Mouse (Mus musculus): ENCODE measurements around the gene Angpt4.

Angpt4 gene

GRCm38 (mm10) chr2:151964052-151964451 lies 53.0 kb downstream of the Angpt4 start:
- no peak for DNase-seq

- no peak for DNase-seq
Observed at GRCm38 (mm10) chr2:151967176-151967750, 56.3 kb downstream of the Angpt4 start.

- DNase-seq, result no peak
Observed at GRCm38 (mm10) chr2:151967792-151968191, 56.8 kb downstream of the Angpt4 start.

- no peak for DNase-seq
Observed at GRCm38 (mm10) chr2:151968451-151968850, 57.4 kb downstream of the Angpt4 start.

- DNase-seq, result no peak
Observed at GRCm38 (mm10) chr2:151968986-151969385, 58.0 kb downstream of the Angpt4 start.

GRCm38 (mm10) chr2:151969396-151969795 lies 58.4 kb downstream of the Angpt4 start:
- DNase-seq, result no peak

GRCm38 (mm10) chr2:151970191-151971172 lies 59.5 kb downstream of the Angpt4 start:
- DNase-seq, result peak; percentile 88

GRCm38 (mm10) chr2:151971748-151972147 lies 60.7 kb downstream of the Angpt4 start:
- DNase-seq, result no peak

GRCm38 (mm10) chr2:151972880-151973594 lies 62.0 kb downstream of the Angpt4 start:
- no peak for DNase-seq

- peak; percentile 85 for DNase-seq
Observed at GRCm38 (mm10) chr2:151973595-151974562, 62.9 kb downstream of the Angpt4 start.

- no peak for DNase-seq
Observed at GRCm38 (mm10) chr2:151975295-151975694, 64.3 kb downstream of the Angpt4 start.

- DNase-seq, result peak; percentile 86
Observed at GRCm38 (mm10) chr2:151976067-151976466, 65.1 kb downstream of the Angpt4 start.

- DNase-seq, result no peak
Observed at GRCm38 (mm10) chr2:151977689-151978440, 66.9 kb downstream of the Angpt4 start.

GRCm38 (mm10) chr2:151978494-151978893 lies 67.5 kb downstream of the Angpt4 start:
- no peak for DNase-seq

GRCm38 (mm10) chr2:151979470-151980354 lies 68.7 kb downstream of the Angpt4 start, which contains the start of gene Fam110a:
Gene Fam110a (minus strand): TSS chr2:151980219.
- peak; percentile 94 for DNase-seq

GRCm38 (mm10) chr2:151980355-151980693 lies 69.3 kb downstream of the Angpt4 start:
- no peak for DNase-seq

GRCm38 (mm10) chr2:151981268-151981667 lies 70.3 kb downstream of the Angpt4 start:
- DNase-seq, result no peak

GRCm38 (mm10) chr2:151982476-151982875 lies 71.5 kb downstream of the Angpt4 start:
- no peak for DNase-seq

- no peak for DNase-seq
Observed at GRCm38 (mm10) chr2:151984019-151984418, 73.0 kb downstream of the Angpt4 start.

- DNase-seq, result no peak
Observed at GRCm38 (mm10) chr2:151985426-151986172, 74.6 kb downstream of the Angpt4 start.
